Mouse (Mus musculus) forebrain, embryonic 15.5 days (tissue): Measurements from ENCODE around the gene 2700081O15Rik. TPM values are rescaled to one million over a fixed set of nuclear protein-coding genes. Genes with fewer than 3 reads are reported as not detected.
"Not testable (repeated sequence)": the region's sequence is repeated elsewhere in the genome, so short reads cannot be mapped to it uniquely, and the experiment has no call there.

Experiments used
- ATAC-seq: fragments of 200-750 bp; cut with Nextera tagmentation; replicated peaks from 2 replicates; pipeline ENCODE4 v1.8.0; 2017; ENCODE audit warnings: mild to moderate bottlenecking, moderate TSS enrichment, moderate library complexity
- H3K27ac ChIP-seq: fragments of 300-500 bp; sonication (generic); replicated peaks from 2 replicates; pipeline ENCODE4 v1.5.1; 2015; ENCODE audit warnings: mild to moderate bottlenecking, inconsistent platforms
- H3K27me3 ChIP-seq: fragments of 300-500 bp; sonication (generic); 2 replicates; pipeline ENCODE4 v1.6.1; 2015; ENCODE audit warnings: inconsistent platforms
- H3K36me3 ChIP-seq: fragments of 300-500 bp; sonication (generic); 2 replicates; pipeline ENCODE4 v1.6.1; 2015; ENCODE audit warnings: mild to moderate bottlenecking, inconsistent platforms
- H3K4me1 ChIP-seq: fragments of 300-500 bp; sonication (generic); 2 replicates; pipeline ENCODE4 v1.6.1; 2015; ENCODE audit warnings: inconsistent platforms
- H3K4me2 ChIP-seq: fragments of 300-500 bp; sonication (generic); replicated peaks from 2 replicates; pipeline ENCODE4 v1.6.1; 2015; ENCODE audit warnings: mild to moderate bottlenecking, inconsistent platforms
- H3K4me3 ChIP-seq: fragments of 300-500 bp; sonication (generic); 2 replicates; pipeline ENCODE4 v1.5.1; 2015; ENCODE audit warnings: mild to moderate bottlenecking, inconsistent platforms
- H3K9ac ChIP-seq: fragments of 300-500 bp; sonication (generic); replicated peaks from 2 replicates; pipeline ENCODE4 v1.6.1; 2015; ENCODE audit warnings: mild to moderate bottlenecking, inconsistent platforms
- H3K9me3 ChIP-seq: fragments of 300-500 bp; sonication (generic); 2 replicates; pipeline ENCODE4 v1.6.1; 2016; ENCODE audit warnings: inconsistent platforms
- WGBS: fragments of 180-500 bp; shearing (Covaris S2); methylation state at CpG from one replicate; pipeline ENCODE4 v1.1.7; 2015; ENCODE audit warnings: mixed read lengths; 5-methylcytosine and 5-hydroxymethylcytosine counted together
- polyA plus RNA-seq: library from polyadenylated mRNA; unstranded; fragments of >200 nt; fragmentation: Nextera tagmentation; extraction: Ambion mirVana; gene quantifications from 2 replicates; pipeline ENCODE4 v1.2.1, GENCODE M21; 2015

2700081O15Rik gene
- polyA plus RNA-seq, result 27.8 and 29.3 TPM in 2 replicates

DNA sequence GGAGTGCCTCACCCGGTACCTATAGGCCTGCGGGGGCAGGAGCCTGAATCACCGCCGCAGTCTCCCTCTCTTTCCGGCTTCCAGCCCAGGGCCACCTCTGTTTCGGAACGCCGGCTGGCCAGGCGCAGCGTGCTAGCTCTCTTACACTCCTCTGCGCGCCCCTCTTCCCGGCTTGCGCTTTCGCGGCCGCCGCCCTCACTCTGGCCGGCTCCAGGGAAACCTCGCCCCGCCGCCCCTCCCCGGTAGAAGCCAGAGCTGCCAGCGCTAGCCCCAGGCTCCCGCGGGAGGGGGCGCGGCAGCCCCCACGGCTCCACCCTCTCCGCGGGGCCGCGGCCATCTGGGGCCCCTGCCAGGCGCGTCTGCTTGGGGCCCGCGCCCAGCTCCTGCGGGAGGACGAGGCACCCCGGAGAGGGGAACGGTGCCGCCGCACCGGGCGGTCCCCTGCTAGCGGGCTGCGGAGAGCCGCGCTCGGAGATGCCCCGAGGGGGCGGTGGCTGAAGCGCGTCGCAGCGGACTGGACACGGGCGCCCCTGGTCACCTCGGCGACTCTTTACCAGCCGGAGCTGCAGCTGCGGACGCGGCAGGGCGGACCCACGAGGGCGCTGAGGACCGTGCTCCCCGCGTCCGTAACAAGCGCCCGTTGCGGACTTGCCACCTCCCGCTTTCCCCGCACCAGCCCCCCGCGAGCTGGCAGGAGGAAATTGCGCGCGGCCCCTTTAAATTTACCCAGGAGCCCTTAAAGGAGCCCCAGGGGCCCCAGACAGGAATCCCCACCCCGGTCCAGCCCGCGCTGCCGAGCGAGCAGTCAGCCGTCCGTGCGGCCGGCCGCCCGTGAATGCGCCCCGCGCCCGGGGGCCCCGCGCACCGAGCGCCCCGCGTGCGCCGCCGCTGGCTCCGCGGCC lies at the start of gene 2700081O15Rik:
Gene 2700081O15Rik, plus strand, starts transcription at position 792 of the 902 bp plus-strand sequence.
- Histone ChIP-seq H3K27ac (peak within 1 kb of the TSS; percentile 98), H3K4me2 (peak within 1 kb of the TSS; percentile 84), H3K27me3 (no peaks in the 10 kb centered on the region), H3K9ac (peak within 1 kb of the TSS; percentile 89), H3K36me3 (0 out of 2 replicates have a peak, but pooled peaks cover 3% of the 10 kb centered on the region), H3K9me3 (no peaks in the 10 kb centered on the region), H3K4me3 (peak within 1 kb of the TSS; percentile 73), H3K4me1 (peaks cover 43% of the 10 kb centered on the region)
- peak; percentile 59 for ATAC-seq
- WGBS, result under 1% methylated on average over 107 of the region's 107 CpGs

GRCm38 (mm10) chr19:7369469-7369868 lies 48.0 kb upstream of the 2700081O15Rik start:
- ATAC-seq, result not testable (repeated sequence)

DNA sequence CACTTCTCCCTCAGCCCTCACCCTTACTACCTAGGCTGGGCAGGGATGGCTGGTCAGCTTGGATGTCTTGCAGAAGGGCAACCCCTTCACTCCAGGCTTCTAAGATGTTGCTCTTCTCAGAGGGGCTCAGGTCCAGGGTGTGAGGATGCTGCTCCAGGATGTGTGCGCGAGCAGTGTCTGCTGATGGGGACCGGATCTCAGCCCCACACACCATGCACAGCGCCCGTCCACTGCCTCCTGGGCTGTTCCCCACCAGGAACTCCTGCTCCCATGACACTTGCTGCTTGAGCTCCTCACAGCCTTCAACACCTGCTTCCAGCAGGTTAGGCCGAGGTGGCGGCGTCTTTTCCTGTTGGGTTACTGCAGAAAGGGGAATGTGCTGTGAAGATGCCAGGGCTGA lies 42.9 kb upstream of the 2700081O15Rik start:
- WGBS, result 99% methylated on average over 8 of the region's 8 CpGs
- ATAC-seq, result no peak
- H3K36me3 ChIP-seq, result peaks cover 56% of the 10 kb centered on the region

More at GRCm38 (mm10) chr19:7369469-7369868, 48.0 kb upstream of the 2700081O15Rik start:
- H3K36me3 ChIP-seq, result peaks cover 77% of the 10 kb centered on the region
- WGBS, result 89% methylated on average over 4 of the region's 4 CpGs
- not testable (repeated sequence) for H3K27me3 ChIP-seq, H3K27ac ChIP-seq, H3K4me1 ChIP-seq, H3K4me3 ChIP-seq, H3K9ac ChIP-seq, H3K4me2 ChIP-seq, H3K9me3 ChIP-seq

GRCm38 (mm10) chr19:7377639-7378038 lies 39.8 kb upstream of the 2700081O15Rik start:
- Histone ChIP-seq H3K4me2 (no peak overlapping the region), H3K4me1 (peaks cover 25% of the 10 kb centered on the region), H3K36me3 (peaks cover 27% of the 10 kb centered on the region), H3K9me3 (no peaks in the 10 kb centered on the region), H3K27me3 (no peaks in the 10 kb centered on the region), H3K9ac (no peak overlapping the region), H3K27ac (no peak overlapping the region), H3K4me3 (no peak overlapping the region)
- 78% methylated on average over 2 of the region's 2 CpGs for WGBS
- ATAC-seq, result no peak

More for the DNA sequence above, 42.9 kb upstream of the 2700081O15Rik start:
- no peak overlapping the region for H3K9ac ChIP-seq
- H3K27ac ChIP-seq, result no peak overlapping the region
- H3K4me1 ChIP-seq, result peaks cover 2% of the 10 kb centered on the region
- H3K9me3 ChIP-seq, result no peaks in the 10 kb centered on the region
- no peak overlapping the region for H3K4me3 ChIP-seq
- H3K27me3 ChIP-seq, result no peaks in the 10 kb centered on the region
- H3K4me2 ChIP-seq, result no peak overlapping the region

GRCm38 (mm10) chr19:7381906-7382247 lies 35.5 kb upstream of the 2700081O15Rik start:
- WGBS, result 2% methylated on average over 8 of the region's 8 CpGs
- Histone ChIP-seq H3K4me1 (peaks cover 40% of the 10 kb centered on the region), H3K27ac (peak overlapping the region; percentile 95), H3K36me3 (no peaks in the 10 kb centered on the region), H3K4me2 (peak overlapping the region; percentile 52), H3K4me3 (peak overlapping the region; percentile 84), H3K9me3 (no peaks in the 10 kb centered on the region), H3K27me3 (no peaks in the 10 kb centered on the region), H3K9ac (peak overlapping the region; percentile 77)
- no peak for ATAC-seq

GRCm38 (mm10) chr19:7382248-7382902 lies 35.0 kb upstream of the 2700081O15Rik start:
- Histone ChIP-seq H3K27ac (peak overlapping the region; percentile 95), H3K9me3 (no peaks in the 10 kb centered on the region), H3K27me3 (no peaks in the 10 kb centered on the region), H3K9ac (peak overlapping the region; percentile 77), H3K4me3 (peak overlapping the region; percentile 84), H3K36me3 (no peaks in the 10 kb centered on the region), H3K4me1 (peaks cover 40% of the 10 kb centered on the region), H3K4me2 (peak overlapping the region; percentile 52)
- peak; percentile 39 for ATAC-seq
- WGBS, result under 1% methylated on average over 57 of the region's 60 CpGs

DNA sequence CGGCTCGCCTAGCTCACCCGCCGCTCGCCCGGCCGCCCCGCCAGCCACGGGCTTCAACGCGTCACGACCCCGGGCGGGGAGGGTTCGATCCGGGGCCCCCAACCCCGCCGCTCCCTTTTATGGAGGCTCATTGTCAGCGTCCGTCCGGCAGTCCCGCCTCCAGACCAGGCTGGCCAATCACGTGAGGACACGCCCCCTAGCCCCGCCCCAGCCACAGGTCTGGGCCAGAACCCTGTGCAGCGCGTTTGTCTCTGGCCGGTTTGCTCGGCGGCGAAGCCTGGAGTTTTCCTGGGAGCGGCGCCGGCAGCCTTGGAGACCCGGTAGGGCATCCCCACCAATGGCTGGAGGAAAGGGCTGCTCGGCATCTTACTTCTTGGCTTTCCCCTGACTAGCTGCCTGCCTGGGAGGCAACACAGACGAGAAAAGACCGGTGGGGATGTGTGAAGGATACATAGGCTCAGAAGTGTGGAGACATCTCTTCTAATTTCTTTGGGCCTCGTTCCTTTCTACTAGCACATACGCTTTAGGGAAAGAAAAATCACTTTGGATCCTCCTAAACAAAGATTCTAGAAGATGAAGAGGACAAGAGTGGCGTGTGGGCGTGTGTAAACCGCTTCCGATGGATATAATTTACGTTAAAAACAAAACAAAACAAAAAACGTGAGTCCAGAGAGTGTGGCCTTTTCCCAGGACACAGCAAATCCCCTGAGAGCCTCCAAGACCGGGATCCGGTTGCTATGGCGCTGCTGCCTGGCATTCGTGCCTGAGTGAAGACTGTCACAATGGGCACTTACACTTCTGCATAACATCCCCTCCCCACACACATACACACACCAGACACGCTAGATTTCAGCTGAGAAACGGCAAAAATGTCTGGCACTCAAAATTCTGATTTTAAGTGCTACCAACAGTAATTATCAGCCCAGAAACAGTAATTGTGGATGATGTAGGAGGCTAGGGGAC lies 34.2 kb upstream of the 2700081O15Rik start, which contains the start of gene Spindoc:
Gene Spindoc, minus strand, starts transcription at position 92 of the 963 bp plus-strand sequence.
- peak; percentile 97 for ATAC-seq
- Histone ChIP-seq H3K36me3 (no peaks in the 10 kb centered on the region), H3K4me3 (peak within 1 kb of the TSS; percentile 84), H3K27ac (peak within 1 kb of the TSS; percentile 95), H3K4me1 (peaks cover 40% of the 10 kb centered on the region), H3K9ac (peak within 1 kb of the TSS; percentile 77), H3K27me3 (no peaks in the 10 kb centered on the region), H3K9me3 (no peaks in the 10 kb centered on the region), H3K4me2 (peak within 1 kb of the TSS; percentile 52)
- WGBS, result under 1% methylated on average over 38 of the region's 52 CpGs

GRCm38 (mm10) chr19:7386042-7386441 lies 31.4 kb upstream of the 2700081O15Rik start:
- Histone ChIP-seq H3K4me2 (no peak overlapping the region), H3K27me3 (no peaks in the 10 kb centered on the region), H3K9me3 (no peaks in the 10 kb centered on the region), H3K4me1 (peaks cover 24% of the 10 kb centered on the region), H3K4me3 (no peak overlapping the region), H3K27ac (no peak overlapping the region), H3K36me3 (no peaks in the 10 kb centered on the region), H3K9ac (no peak overlapping the region)
- WGBS, result 25% methylated on average over 2 of the region's 2 CpGs
- ATAC-seq, result no peak

DNA sequence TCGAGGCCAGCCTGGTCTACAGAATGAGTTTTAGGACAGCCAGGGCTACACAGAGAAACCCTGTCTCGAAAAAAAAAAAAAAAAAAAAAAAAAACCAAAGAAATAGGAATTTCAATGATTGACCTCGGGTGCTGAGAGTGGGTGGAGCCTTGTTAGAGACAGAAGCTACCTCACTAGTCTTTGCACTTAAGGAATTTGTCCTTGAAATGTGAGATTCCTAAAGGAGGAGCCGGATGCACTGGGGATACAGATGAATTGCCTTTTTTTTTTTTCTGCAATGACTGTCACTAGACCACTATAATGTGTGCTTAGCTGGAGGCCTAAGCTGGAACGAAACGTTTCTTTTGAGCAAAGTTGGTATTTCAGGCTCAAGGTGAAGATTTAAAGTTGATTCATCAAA lies 28.9 kb upstream of the 2700081O15Rik start:
- Histone ChIP-seq H3K4me1 (peaks cover 13% of the 10 kb centered on the region), H3K4me2 (no peak overlapping the region), H3K27ac (no peak overlapping the region), H3K4me3 (no peak overlapping the region), H3K36me3 (no peaks in the 10 kb centered on the region), H3K9ac (no peak overlapping the region), H3K9me3 (no peaks in the 10 kb centered on the region), H3K27me3 (no peaks in the 10 kb centered on the region)
- 90% methylated on average over 6 of the region's 6 CpGs for WGBS
- no peak for ATAC-seq

GRCm38 (mm10) chr19:7396867-7397826 lies 20.3 kb upstream of the 2700081O15Rik start:
- ATAC-seq, H3K4me3 ChIP-seq, H3K27ac ChIP-seq, H3K27me3 ChIP-seq, H3K9ac ChIP-seq, H3K4me2 ChIP-seq, H3K4me1 ChIP-seq, H3K9me3 ChIP-seq, H3K36me3 ChIP-seq: not testable (repeated sequence)
- 77% methylated on average over 10 of the region's 10 CpGs for WGBS
